Mouse (Mus musculus) thymus, adult 18-20 months (tissue): Measurements from ENCODE around the gene Gramd4.
A peak's percentile ranks its signal among the peaks of the same experiment; 100 is the strongest.

Source experiments
- DNase-seq, 2 experiments: peaks; one replicate each; pipeline ENCODE4 v3.0.0; 2022; ENCODE audit warnings: mixed read lengths in 2 of 2

Gramd4 gene

GRCm38 (mm10) chr15:86184851-86185688 is 127.6 kb downstream of the Gramd4 start:
- DNase-seq = peak in 1 of 2 experiments; percentile 41

- DNase-seq = peak; percentile 74 to 76
Measured at GRCm38 (mm10) chr15:86185689-86186569, 128.4 kb downstream of the Gramd4 start, which contains the start of gene Cerk. Cerk (minus strand) TSS chr15:86186141.

- no peak for DNase-seq
Measured at GRCm38 (mm10) chr15:86186686-86187085, 129.2 kb downstream of the Gramd4 start.
